Mouse (Mus musculus) G1E (cell line): Measurements from ENCODE around the gene Olfr1214.

Source experiments
- CTCF ChIP-seq: IDR thresholded peaks from 2 replicates; pipeline ENCODE4 v1.5.1; 2012; ENCODE audit warnings: low read depth, low read length, inconsistent platforms, mixed read lengths
- GATA1 ChIP-seq: IDR thresholded peaks from 2 replicates; pipeline ENCODE4 v1.6.1; 2012; ENCODE audit warnings: borderline replicate concordance, low read length, inconsistent platforms, mixed read lengths
- TAL1 ChIP-seq: conservative IDR thresholded peaks from 2 replicates; pipeline ENCODE4 v1.6.1; 2012; ENCODE audit warnings: low read depth, low read length, inconsistent platforms, mixed read lengths

GRCm38 (mm10) chr2:88980181-88980580, 12.3 kb downstream of the Olfr1214 start, which contains the start of gene Gm13762:
- no peak for TF ChIP-seq CTCF
- TF ChIP-seq TAL1, result no peak
- TF ChIP-seq GATA1, result no peak
